Mouse (Mus musculus) ES-E14 (cell line): ENCODE results near the gene Prkag2.

Source experiments
- CHD2 ChIP-seq: IDR thresholded peaks from 2 replicates; pipeline ENCODE4 v1.6.1; 2014; ENCODE audit warnings: mild to moderate bottlenecking, low read depth, low read length, inconsistent platforms
- MAFK ChIP-seq: IDR thresholded peaks from 2 replicates; pipeline ENCODE4 v1.6.1; 2014; ENCODE audit warnings: mild to moderate bottlenecking, low read depth, low read length, inconsistent platforms; ENCODE audit not compliant: insufficient read depth
- ZC3H11A ChIP-seq: IDR thresholded peaks from 2 replicates; pipeline ENCODE4 v1.6.1; 2012; ENCODE audit warnings: low read depth, mild to moderate bottlenecking, inconsistent platforms, low read length, borderline replicate concordance

GRCm38 (mm10) chr5:25088633-25089032 lies 11.8 kb downstream of the Prkag2 start:
- TF ChIP-seq MAFK, result no peak
- TF ChIP-seq ZC3H11A, result no peak
- TF ChIP-seq CHD2, result no peak
